Mouse (Mus musculus): ENCODE data around the gene Chst3. TPM values are rescaled to one million over a fixed set of nuclear protein-coding genes. Genes with fewer than 3 reads are reported as not detected.
"Not testable (repeated sequence)": the region's sequence is repeated elsewhere in the genome, so short reads cannot be mapped to it uniquely, and the experiment has no call there.

The Chst3 gene
- polyA plus RNA-seq, 1 experiment from 2014 or later, result 0.26 TPM

- no peak for ATAC-seq (ENCODE audit: insufficient number of reproducible peaks, insufficient read depth, low FRiP score, low read depth)
Observed at GRCm38 (mm10) chr10:60246519-60246918, 27.5 kb upstream of the Chst3 start.

GRCm38 (mm10) chr10:60245635-60246034 lies 26.6 kb upstream of the Chst3 start:
- no peak overlapping the region for H3K9ac ChIP-seq (ENCODE audit: low read length)
- no peak overlapping the region for H3K27ac ChIP-seq (replicated peaks in 1 of 2; ENCODE audit: control insufficient read depth in 1 of 2, insufficient read depth in 1 of 2, low read depth in 2 of 2, low read length in 2 of 2)
- no peaks in the 10 kb centered on the region for H3K4me1 ChIP-seq (ENCODE audit: control insufficient read depth in 2 of 2, insufficient read depth in 2 of 2, low read length in 2 of 2)
- no peak overlapping the region for H3K4me2 ChIP-seq (ENCODE audit: low read length)
- H3K4me3 ChIP-seq (ENCODE audit: control insufficient read depth in 1 of 2, insufficient read depth in 1 of 2, low read depth in 1 of 2, low read length in 2 of 2), result no peak overlapping the region
- H3K36me3 ChIP-seq (ENCODE audit: control insufficient read depth, insufficient read depth, low read length), result no peaks in the 10 kb centered on the region
- no peaks in the 10 kb centered on the region for H3K27me3 ChIP-seq (ENCODE audit: control insufficient read depth, insufficient read depth, low read length)
- 73% methylated on average over 7 of the region's 7 CpGs for WGBS
- H3K9me3 ChIP-seq (ENCODE audit: control insufficient read depth, low read length), result no peaks in the 10 kb centered on the region
- no peak for ATAC-seq (ENCODE audit: insufficient number of reproducible peaks, insufficient read depth, low FRiP score, low read depth)

More at GRCm38 (mm10) chr10:60246519-60246918, 27.5 kb upstream of the Chst3 start:
- Histone ChIP-seq H3K4me3 (ENCODE audit: control insufficient read depth in 1 of 2, insufficient read depth in 1 of 2, low read depth in 1 of 2, low read length in 2 of 2) (no peak overlapping the region), H3K27ac (replicated peaks in 1 of 2; ENCODE audit: control insufficient read depth in 1 of 2, insufficient read depth in 1 of 2, low read depth in 2 of 2, low read length in 2 of 2) (no peak overlapping the region), H3K36me3 (ENCODE audit: control insufficient read depth, insufficient read depth, low read length) (no peaks in the 10 kb centered on the region), H3K4me2 (ENCODE audit: low read length) (no peak overlapping the region), H3K27me3 (ENCODE audit: control insufficient read depth, insufficient read depth, low read length) (no peaks in the 10 kb centered on the region), H3K9ac (ENCODE audit: low read length) (no peak overlapping the region), H3K4me1 (ENCODE audit: control insufficient read depth in 2 of 2, insufficient read depth in 2 of 2, low read length in 2 of 2) (no peaks in the 10 kb centered on the region), H3K9me3 (ENCODE audit: control insufficient read depth, low read length) (no peaks in the 10 kb centered on the region)
- 35% methylated on average over 5 of the region's 5 CpGs for WGBS

DNA sequence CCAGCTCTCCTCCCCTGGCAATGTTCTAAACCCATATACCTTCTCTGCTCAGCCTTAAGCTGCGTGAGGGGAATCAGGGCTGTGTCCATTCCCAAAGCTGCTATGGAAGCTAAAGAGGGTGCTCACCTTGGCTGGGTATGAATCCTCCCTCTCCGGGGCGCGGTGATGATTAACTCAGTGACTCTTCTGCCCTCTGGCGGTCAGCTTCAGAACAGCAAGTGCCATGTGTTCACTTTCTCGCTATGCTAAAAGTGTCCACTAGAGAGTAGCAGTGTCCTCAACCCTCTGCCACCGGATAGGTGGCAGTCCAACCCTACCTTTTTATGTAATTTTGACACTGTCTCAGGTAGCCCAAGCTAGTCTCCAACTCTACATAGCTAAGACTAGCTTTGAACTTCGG lies 26.0 kb upstream of the Chst3 start:
- H3K4me3 ChIP-seq (ENCODE audit: control insufficient read depth in 1 of 2, insufficient read depth in 1 of 2, low read depth in 1 of 2, low read length in 2 of 2), result no peak overlapping the region
- ATAC-seq (ENCODE audit: insufficient number of reproducible peaks, insufficient read depth, low FRiP score, low read depth), result peak; percentile 31; the same call in 1 of the 2 replicates
- H3K9ac ChIP-seq (ENCODE audit: low read length), result no peak overlapping the region
- no peaks in the 10 kb centered on the region for H3K4me1 ChIP-seq (ENCODE audit: control insufficient read depth in 2 of 2, insufficient read depth in 2 of 2, low read length in 2 of 2)
- H3K4me2 ChIP-seq (ENCODE audit: low read length), result no peak overlapping the region
- no peaks in the 10 kb centered on the region for H3K27me3 ChIP-seq (ENCODE audit: control insufficient read depth, insufficient read depth, low read length)
- WGBS, result 1% methylated on average over 8 of the region's 8 CpGs
- H3K36me3 ChIP-seq (ENCODE audit: control insufficient read depth, insufficient read depth, low read length), result no peaks in the 10 kb centered on the region
- H3K27ac ChIP-seq (replicated peaks in 1 of 2; ENCODE audit: control insufficient read depth in 1 of 2, insufficient read depth in 1 of 2, low read depth in 2 of 2, low read length in 2 of 2), result no peak overlapping the region
- H3K9me3 ChIP-seq (ENCODE audit: control insufficient read depth, low read length), result 0 out of 2 replicates have a peak, but pooled peaks cover 2% of the 10 kb centered on the region

DNA sequence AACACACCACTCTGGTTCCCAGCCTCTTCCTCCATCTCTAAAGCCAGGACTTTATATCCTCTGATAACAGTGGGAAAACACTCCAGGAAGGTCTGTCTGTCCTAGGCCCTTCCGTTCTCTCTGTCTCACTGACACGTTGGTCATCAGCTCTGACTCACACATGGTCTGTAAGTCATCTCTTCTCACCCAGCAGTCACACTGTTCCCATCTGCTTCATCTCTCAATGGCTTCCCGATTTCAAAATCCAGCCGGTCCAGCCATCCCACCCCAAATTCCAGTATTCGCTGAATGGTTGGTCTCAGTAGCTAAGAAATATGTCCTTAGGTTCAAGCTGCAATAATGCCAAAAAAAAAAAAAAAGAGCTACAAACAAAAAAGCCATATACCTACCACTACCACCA lies 24.9 kb upstream of the Chst3 start:
- Histone ChIP-seq H3K27ac (replicated peaks in 1 of 2; ENCODE audit: control insufficient read depth in 1 of 2, insufficient read depth in 1 of 2, low read depth in 2 of 2, low read length in 2 of 2) (no peak overlapping the region), H3K9ac (ENCODE audit: low read length) (no peak overlapping the region), H3K4me2 (ENCODE audit: low read length) (no peak overlapping the region), H3K36me3 (ENCODE audit: control insufficient read depth, insufficient read depth, low read length) (no peaks in the 10 kb centered on the region), H3K27me3 (ENCODE audit: control insufficient read depth, insufficient read depth, low read length) (no peaks in the 10 kb centered on the region), H3K4me3 (ENCODE audit: control insufficient read depth in 1 of 2, insufficient read depth in 1 of 2, low read depth in 1 of 2, low read length in 2 of 2) (no peak overlapping the region), H3K9me3 (ENCODE audit: control insufficient read depth, low read length) (0 out of 2 replicates have a peak, but pooled peaks cover 2% of the 10 kb centered on the region), H3K4me1 (ENCODE audit: control insufficient read depth in 2 of 2, insufficient read depth in 2 of 2, low read length in 2 of 2) (no peaks in the 10 kb centered on the region)
- WGBS, result 58% methylated on average over 5 of the region's 5 CpGs
- ATAC-seq (ENCODE audit: insufficient number of reproducible peaks, insufficient read depth, low FRiP score, low read depth), result no peak

DNA sequence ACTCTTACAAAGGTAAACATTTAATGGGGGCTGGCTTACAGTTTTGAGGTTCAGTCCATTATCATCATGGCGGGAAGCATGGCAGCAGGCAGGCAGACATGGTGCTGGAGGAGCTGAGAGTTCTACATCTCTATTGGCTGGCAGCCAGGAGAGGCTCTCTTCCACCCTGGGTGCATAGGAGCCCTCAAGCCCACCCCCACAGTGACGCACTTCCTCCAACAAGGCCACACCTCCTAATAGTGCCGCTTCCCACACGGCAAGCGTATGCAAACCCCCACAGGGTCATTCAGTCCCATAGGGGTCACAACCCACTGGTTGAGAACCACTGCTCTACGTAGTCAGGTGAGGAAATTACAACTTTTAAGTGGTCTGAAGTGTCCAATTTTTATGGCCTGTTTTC lies 21.4 kb upstream of the Chst3 start:
- ATAC-seq (ENCODE audit: insufficient number of reproducible peaks, insufficient read depth, low FRiP score, low read depth), result no peak
- H3K9ac ChIP-seq (ENCODE audit: low read length), result no peak overlapping the region
- H3K27me3 ChIP-seq (ENCODE audit: control insufficient read depth, insufficient read depth, low read length), result no peaks in the 10 kb centered on the region
- no peaks in the 10 kb centered on the region for H3K4me1 ChIP-seq (ENCODE audit: control insufficient read depth in 2 of 2, insufficient read depth in 2 of 2, low read length in 2 of 2)
- H3K4me3 ChIP-seq (ENCODE audit: control insufficient read depth in 1 of 2, insufficient read depth in 1 of 2, low read depth in 1 of 2, low read length in 2 of 2), result no peak overlapping the region
- 85% methylated on average over 6 of the region's 6 CpGs for WGBS
- H3K27ac ChIP-seq (replicated peaks in 1 of 2; ENCODE audit: control insufficient read depth in 1 of 2, insufficient read depth in 1 of 2, low read depth in 2 of 2, low read length in 2 of 2), result no peak overlapping the region
- H3K36me3 ChIP-seq (ENCODE audit: control insufficient read depth, insufficient read depth, low read length), result no peaks in the 10 kb centered on the region
- no peak overlapping the region for H3K4me2 ChIP-seq (ENCODE audit: low read length)
- 0 out of 2 replicates have a peak, but pooled peaks cover 2% of the 10 kb centered on the region for H3K9me3 ChIP-seq (ENCODE audit: control insufficient read depth, low read length)

DNA sequence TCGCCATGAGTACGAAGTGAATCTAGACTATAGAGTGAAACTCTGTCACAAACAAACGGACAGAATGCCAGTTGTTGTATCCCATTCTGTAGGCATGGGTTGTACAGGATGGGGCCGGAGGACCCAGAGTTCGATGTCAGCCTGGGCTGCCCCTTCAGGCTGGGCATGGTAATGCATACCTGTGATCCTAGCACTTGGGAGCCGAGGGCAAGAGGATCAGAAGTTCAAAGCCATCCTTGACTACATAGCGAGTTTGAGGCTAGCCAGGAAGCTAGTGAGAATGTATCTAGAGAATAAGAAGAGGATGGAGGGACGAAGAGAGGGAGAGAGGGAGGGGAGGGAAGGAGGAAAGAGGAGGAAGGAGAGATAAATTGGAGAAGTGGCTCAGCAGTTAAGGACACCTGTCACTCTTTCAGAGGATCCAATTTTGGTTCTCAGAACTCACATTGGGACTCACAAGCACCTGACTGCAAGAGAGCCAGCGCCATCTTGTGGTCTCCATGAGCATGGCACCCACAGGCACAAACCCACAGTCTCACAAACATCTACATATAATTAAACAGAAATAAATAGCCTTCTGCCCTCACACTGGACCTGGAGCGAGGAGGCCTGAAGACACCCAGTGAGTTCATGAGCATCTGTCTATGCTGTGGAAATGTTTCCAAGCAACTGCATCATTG lies 18.6 kb upstream of the Chst3 start:
- Histone ChIP-seq H3K4me3 (ENCODE audit: control insufficient read depth in 1 of 2, insufficient read depth in 1 of 2, low read depth in 1 of 2, low read length in 2 of 2) (no peak overlapping the region), H3K9ac (ENCODE audit: low read length) (no peak overlapping the region), H3K27me3 (ENCODE audit: control insufficient read depth, insufficient read depth, low read length) (no peaks in the 10 kb centered on the region), H3K36me3 (ENCODE audit: control insufficient read depth, insufficient read depth, low read length) (no peaks in the 10 kb centered on the region), H3K27ac (replicated peaks in 1 of 2; ENCODE audit: control insufficient read depth in 1 of 2, insufficient read depth in 1 of 2, low read depth in 2 of 2, low read length in 2 of 2) (no peak overlapping the region), H3K4me1 (ENCODE audit: control insufficient read depth in 2 of 2, insufficient read depth in 2 of 2, low read length in 2 of 2) (no peaks in the 10 kb centered on the region), H3K4me2 (ENCODE audit: low read length) (no peak overlapping the region), H3K9me3 (ENCODE audit: control insufficient read depth, low read length) (0 out of 2 replicates have a peak, but pooled peaks cover 5% of the 10 kb centered on the region)
- WGBS, result 57% methylated on average over 10 of the region's 10 CpGs
- ATAC-seq (ENCODE audit: insufficient number of reproducible peaks, insufficient read depth, low FRiP score, low read depth), result no peak

DNA sequence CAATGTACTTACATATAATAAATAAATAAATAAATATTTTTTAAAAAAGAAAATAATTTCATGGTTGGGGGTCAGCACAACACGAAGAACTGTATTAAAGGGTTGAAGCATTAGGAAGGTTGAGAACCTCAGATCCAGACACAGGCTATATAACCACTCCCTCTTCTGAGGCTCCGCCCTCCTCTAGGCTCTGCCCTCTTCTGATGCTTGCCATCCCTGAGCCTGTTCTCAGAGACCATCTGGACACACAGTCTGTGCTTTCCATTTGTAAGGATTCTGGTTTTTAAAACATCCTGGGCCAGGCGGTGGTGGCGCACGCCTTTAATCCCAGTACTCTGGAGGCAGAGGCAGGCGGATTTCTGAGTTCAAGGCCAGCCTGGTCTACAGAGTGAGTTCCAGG lies 16.8 kb upstream of the Chst3 start:
- not testable (repeated sequence) for H3K27me3 ChIP-seq (ENCODE audit: control insufficient read depth, insufficient read depth, low read length); H3K36me3 ChIP-seq (ENCODE audit: control insufficient read depth, insufficient read depth, low read length); H3K4me2 ChIP-seq (ENCODE audit: low read length); H3K4me1 ChIP-seq (ENCODE audit: control insufficient read depth in 2 of 2, insufficient read depth in 2 of 2, low read length in 2 of 2); H3K9ac ChIP-seq (ENCODE audit: low read length); H3K27ac ChIP-seq (replicated peaks in 1 of 2; ENCODE audit: control insufficient read depth in 1 of 2, insufficient read depth in 1 of 2, low read depth in 2 of 2, low read length in 2 of 2); H3K4me3 ChIP-seq (ENCODE audit: control insufficient read depth in 1 of 2, insufficient read depth in 1 of 2, low read depth in 1 of 2, low read length in 2 of 2); ATAC-seq (ENCODE audit: insufficient number of reproducible peaks, insufficient read depth, low FRiP score, low read depth); H3K9me3 ChIP-seq (ENCODE audit: control insufficient read depth, low read length)
- 88% methylated on average over 6 of the region's 6 CpGs for WGBS

DNA sequence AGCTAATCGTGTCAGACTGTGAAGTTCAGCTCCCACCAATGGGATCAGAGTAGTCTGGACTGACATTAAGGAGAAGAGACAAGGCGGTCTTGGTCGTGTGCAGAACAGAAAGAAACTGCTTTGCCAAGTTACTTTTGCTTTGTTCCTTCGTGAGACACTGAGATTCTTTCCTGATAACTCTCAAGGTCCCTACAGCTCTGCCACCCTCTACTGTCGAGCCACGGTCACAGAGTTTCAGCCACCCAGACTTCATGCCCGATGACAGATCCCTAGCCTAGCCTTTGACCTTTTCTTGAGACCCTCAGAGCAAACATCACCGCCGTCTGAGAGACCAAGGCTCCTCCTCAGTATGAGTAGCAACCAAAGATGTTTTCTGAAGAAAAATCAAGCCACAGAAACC lies 14.9 kb upstream of the Chst3 start:
- H3K9me3 ChIP-seq (ENCODE audit: control insufficient read depth, low read length), result 0 out of 2 replicates have a peak, but pooled peaks cover 2% of the 10 kb centered on the region
- H3K9ac ChIP-seq (ENCODE audit: low read length), result no peak overlapping the region
- no peaks in the 10 kb centered on the region; the same call in 1 of the 2 replicates for H3K27me3 ChIP-seq (ENCODE audit: control insufficient read depth, insufficient read depth, low read length)
- H3K27ac ChIP-seq (replicated peaks in 1 of 2; ENCODE audit: control insufficient read depth in 1 of 2, insufficient read depth in 1 of 2, low read depth in 2 of 2, low read length in 2 of 2), result no peak overlapping the region
- no peaks in the 10 kb centered on the region for H3K36me3 ChIP-seq (ENCODE audit: control insufficient read depth, insufficient read depth, low read length)
- H3K4me3 ChIP-seq (ENCODE audit: control insufficient read depth in 1 of 2, insufficient read depth in 1 of 2, low read depth in 1 of 2, low read length in 2 of 2), result no peak overlapping the region
- H3K4me2 ChIP-seq (ENCODE audit: low read length), result no peak overlapping the region
- H3K4me1 ChIP-seq (ENCODE audit: control insufficient read depth in 2 of 2, insufficient read depth in 2 of 2, low read length in 2 of 2), result no peaks in the 10 kb centered on the region
- no peak for ATAC-seq (ENCODE audit: insufficient number of reproducible peaks, insufficient read depth, low FRiP score, low read depth)
- 71% methylated on average over 9 of the region's 9 CpGs for WGBS
